Mouse (Mus musculus) lung, adult 2 months (tissue): ENCODE results near the gene Gm29735. TPM values are rescaled to one million over a fixed set of nuclear protein-coding genes. Genes with fewer than 3 reads are reported as not detected.
"Not testable (repeated sequence)": the region's sequence is repeated elsewhere in the genome, so short reads cannot be mapped to it uniquely, and the experiment has no call there.

ENCODE experiments used
- DNase-seq: peaks from one replicate; pipeline ENCODE4 v3.0.0; 2022
- H3K4me1 ChIP-seq: fragments of 200-500 bp; 2 replicates; pipeline ENCODE4 v1.6.1; 2011; ENCODE audit warnings: low read length; ENCODE audit not compliant: control insufficient read depth, insufficient read depth
- H3K4me3 ChIP-seq: fragments of 200-500 bp; replicated peaks from 2 replicates; pipeline ENCODE3; 2011; ENCODE audit warnings: low read depth, mild to moderate bottlenecking, control low read depth, low read length; ENCODE audit errors: extremely low read depth
- CTCF ChIP-seq: fragments of 200-500 bp; IDR thresholded peaks from 2 replicates; pipeline ENCODE4 v1.5.1; 2011; ENCODE audit warnings: mild to moderate bottlenecking, low read length, control low read depth; ENCODE audit not compliant: insufficient read depth
- POLR2A ChIP-seq: fragments of 200-500 bp; IDR thresholded peaks from 2 replicates; pipeline ENCODE4 v1.6.1; 2011; ENCODE audit warnings: low read depth, mild to moderate bottlenecking, control low read depth, low read length, borderline replicate concordance; ENCODE audit errors: extremely low read depth
- WGBS: fragments of 180-500 bp; shearing (Covaris S2); methylation state at CpG from one replicate; pipeline ENCODE4 v1.1.7; 2018; 5-methylcytosine and 5-hydroxymethylcytosine counted together
- polyA plus RNA-seq: library from polyadenylated mRNA; depleted of rRNA; stranded (reverse); fragments of >200 nt; gene quantifications from 2 replicates; pipeline ENCODE4 v1.2.3, GENCODE M21; 2012; rRNA removed

Gene Gm29735
- polyA plus RNA-seq, result not detected in 2 replicates

DNA sequence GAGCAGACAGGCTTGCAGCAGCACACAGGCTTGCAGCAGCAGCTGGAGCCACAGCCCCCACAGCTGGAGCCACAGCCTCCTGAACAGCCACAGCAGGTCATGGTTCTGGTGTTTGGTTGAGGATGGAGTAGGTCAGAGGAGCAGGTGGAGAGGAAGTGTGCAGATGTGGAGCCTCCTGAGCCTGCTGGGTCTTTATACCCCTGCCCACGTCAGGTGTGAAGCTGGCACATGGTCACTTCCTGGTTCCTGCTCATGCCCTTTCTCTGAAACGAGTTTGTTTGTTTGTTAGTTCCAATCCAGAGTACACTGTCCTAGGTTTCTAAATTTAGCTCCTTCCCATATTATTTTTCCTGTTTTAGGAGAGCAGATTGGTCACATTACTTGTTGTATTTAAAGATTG, at the start of gene Gm29735:
Gene Gm29735, minus strand, starts transcription at position 101 of the 400 bp plus-strand sequence.
- DNase-seq, H3K4me3 ChIP-seq, H3K4me1 ChIP-seq: not testable (repeated sequence)
- WGBS, result 21% methylated on average over 2 of the region's 2 CpGs

DNA sequence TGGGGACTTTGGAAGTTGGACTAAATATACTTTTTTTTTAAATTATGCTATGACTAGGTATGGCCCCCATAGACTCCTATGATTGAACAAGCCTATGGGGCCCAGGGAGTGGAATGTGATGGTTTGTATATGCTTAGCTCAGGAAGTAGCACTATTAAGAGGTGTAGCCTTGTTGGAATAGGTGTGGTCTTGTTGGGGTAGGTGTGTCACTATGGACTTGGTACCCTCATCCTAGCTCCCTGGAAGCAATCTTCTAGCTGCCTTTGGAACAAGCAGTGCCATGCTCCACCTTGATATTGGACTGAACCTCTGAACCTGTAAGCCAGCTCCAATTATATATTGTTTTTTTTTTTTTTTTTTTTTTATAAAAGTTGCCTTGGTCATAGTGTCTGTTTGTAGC, 48.6 kb upstream of the Gm29735 start:
- Histone ChIP-seq H3K4me3 (no peak overlapping the region), H3K4me1 (no peaks in the 10 kb centered on the region)
- TF ChIP-seq POLR2A (no peak), CTCF (no peak)
- DNase-seq, result no peak

DNA sequence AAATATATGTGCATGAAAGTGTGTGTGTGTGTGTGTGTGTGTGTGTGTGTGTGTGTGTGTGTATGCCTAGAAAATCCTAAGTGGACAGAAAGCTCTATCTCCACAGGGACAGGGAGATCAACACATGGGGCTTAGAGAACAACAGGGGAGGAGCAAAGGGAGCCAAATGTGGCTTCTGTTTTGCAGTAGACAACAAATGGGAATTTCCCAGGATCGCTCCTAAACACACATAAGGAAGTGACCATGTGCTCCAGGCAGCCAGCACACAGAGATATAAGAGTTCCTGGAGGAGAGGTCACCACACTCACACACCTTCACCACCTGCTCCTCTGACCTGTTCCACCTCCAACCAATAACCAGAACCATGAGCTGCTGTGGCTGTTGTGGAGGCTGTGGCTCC, 44.2 kb upstream of the Gm29735 start, which contains the start of gene Krtap5-3:
Gene Krtap5-3, plus strand, starts transcription at position 301 of the 400 bp plus-strand sequence.
- H3K4me3 ChIP-seq, result no peak within 1 kb of the TSS
- no peak for TF ChIP-seq CTCF
- no peak for TF ChIP-seq POLR2A
- H3K4me1 ChIP-seq, result no peaks in the 10 kb centered on the region
- 47% methylated on average over 1 of the region's 1 CpGs for WGBS
- DNase-seq, result no peak

DNA sequence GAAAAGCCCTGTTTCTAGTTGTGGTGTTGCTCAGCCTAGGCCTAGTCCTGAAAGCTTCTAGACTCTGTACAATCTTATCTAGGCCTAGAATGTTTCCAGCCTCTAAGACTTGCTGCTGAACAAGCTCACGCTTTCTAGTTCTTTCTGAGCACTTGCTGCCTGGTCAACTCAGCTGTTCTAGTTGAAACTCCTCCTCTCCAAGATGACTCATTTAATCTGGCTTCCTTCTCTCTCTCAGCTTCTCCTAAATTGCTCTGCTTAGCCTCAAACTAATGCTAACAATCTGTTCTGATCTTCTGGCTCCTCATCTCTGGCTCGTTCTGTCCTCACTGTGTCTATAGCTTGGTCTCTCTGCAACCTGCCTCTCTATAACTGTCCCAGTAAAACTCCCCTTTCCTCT, 41.8 kb upstream of the Gm29735 start:
- 66% methylated on average over 2 of the region's 2 CpGs for WGBS
- H3K4me1 ChIP-seq, result no peaks in the 10 kb centered on the region
- H3K4me3 ChIP-seq, result no peak overlapping the region
- no peak for DNase-seq
- no peak for TF ChIP-seq CTCF
- no peak for TF ChIP-seq POLR2A

DNA sequence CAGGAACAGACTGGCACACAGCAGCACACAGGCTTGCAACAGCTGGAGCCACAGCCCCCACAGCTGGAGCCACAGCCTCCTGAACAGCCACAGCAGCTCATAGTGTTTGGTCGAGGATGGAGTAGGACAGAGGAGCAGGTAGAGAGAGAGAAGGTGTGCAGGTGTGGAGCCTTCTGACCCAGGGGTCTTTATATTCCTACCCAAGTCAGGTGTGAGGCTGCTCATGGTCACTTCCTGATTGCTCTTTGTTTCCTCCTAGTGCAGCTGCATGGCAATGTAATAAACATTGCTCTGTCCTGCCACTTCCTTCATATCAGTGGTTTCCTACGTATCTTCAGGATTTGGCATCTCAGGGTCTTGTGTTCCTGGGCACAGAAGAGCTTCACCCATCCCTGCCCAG, 33.4 kb upstream of the Gm29735 start, which contains the start of gene Gm10153:
Gene Gm10153, minus strand, starts transcription at position 101 of the 400 bp plus-strand sequence.
- 21% methylated on average over 2 of the region's 2 CpGs for WGBS
- H3K4me3 ChIP-seq, result no peak within 1 kb of the TSS
- DNase-seq, result no peak
- no peak for TF ChIP-seq CTCF
- TF ChIP-seq POLR2A, result no peak
- H3K4me1 ChIP-seq, result no peaks in the 10 kb centered on the region

DNA sequence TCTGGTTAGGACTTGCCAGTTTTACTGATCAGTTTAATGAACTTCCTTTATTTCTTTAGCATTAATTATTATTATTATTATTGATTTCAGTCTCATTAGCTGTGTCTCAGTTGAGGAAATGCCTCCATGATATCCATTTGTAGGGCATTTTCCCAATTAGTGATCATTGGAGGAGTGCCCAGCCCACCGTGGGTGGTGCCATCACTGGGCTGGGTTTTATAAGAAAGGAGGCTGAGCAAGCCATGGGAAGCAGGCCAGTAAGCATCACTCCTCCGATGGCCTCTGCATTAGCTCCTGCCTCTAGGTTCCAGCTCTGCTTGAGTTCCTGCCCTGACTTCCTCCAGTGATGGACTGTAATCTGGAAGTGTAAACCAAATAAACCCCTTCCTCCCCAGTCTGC, 31.2 kb upstream of the Gm29735 start:
- H3K4me1 ChIP-seq, result no peaks in the 10 kb centered on the region
- DNase-seq, result no peak
- WGBS, result 60% methylated on average over 2 of the region's 2 CpGs
- TF ChIP-seq CTCF (no peak), POLR2A (no peak)
- H3K4me3 ChIP-seq, result no peak overlapping the region

DNA sequence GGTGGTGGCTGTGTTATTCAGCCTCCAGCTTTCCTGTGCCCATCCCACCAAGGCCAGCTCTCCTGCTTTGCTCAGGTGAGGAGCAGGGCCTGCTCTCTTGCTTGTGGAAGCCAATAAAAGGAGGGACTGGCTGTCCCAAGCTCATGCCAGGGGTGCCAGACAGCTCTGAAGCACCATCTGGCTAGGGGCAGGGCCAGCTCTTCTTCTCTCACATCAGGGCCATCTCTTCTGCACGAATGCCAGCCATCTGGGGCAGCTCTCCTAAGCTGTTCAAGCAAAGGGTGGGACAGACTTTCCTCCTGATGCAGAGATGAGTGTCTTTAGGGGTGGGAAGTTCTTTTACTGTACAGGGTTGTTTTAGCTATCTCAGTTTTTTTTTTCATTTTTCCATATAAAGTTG, 24.1 kb upstream of the Gm29735 start:
- TF ChIP-seq POLR2A, result no peak
- no peak for TF ChIP-seq CTCF
- Histone ChIP-seq H3K4me3 (no peak overlapping the region), H3K4me1 (no peaks in the 10 kb centered on the region)
- DNase-seq, result no peak
- 23% methylated on average over 1 of the region's 1 CpGs for WGBS

DNA sequence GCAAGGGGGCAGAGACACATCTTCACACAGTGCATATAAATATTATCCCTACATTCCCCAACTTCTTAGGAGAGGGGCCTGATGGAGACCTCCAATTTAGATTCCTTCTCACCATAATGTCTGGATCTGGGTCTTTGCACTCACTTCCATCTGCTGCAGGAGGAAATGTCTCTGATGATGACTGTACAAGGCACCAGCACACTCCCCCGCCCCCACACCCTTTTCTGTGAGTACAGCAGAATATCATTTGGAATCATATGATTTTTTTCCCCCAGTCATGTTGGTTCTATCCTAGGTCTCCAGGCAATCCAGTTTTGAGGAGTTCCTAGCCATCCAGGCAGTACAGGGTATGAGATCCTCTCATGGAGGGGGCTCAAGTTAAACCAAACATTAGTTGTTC, 21.8 kb upstream of the Gm29735 start:
- no peak overlapping the region for H3K4me3 ChIP-seq
- WGBS, result 74% methylated on average over 1 of the region's 1 CpGs
- H3K4me1 ChIP-seq, result no peaks in the 10 kb centered on the region
- TF ChIP-seq POLR2A, result no peak
- no peak for DNase-seq

DNA sequence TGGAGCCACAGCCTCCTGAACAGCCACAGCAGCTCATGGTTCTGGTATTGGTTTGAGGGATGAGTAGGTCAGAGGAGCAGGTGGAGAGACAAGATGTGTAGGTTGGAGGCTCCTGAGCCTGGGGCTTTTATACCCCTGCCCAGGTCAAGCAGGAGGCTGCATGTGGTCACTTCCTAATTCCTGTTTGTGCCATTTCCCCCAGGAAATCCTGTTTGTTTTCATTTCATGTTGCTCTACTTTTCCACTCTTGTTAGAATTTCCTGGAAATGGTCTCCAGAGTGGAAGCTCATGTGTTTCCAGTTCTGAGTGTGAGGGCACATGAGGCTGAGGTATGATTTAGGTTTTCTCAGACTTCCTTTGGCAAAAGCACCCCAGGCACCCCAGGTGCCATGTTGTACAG, 19.0 kb upstream of the Gm29735 start, which contains the start of gene Krtap5-2:
Gene Krtap5-2, minus strand, starts transcription at position 101 of the 400 bp plus-strand sequence.
- DNase-seq, H3K4me1 ChIP-seq, H3K4me3 ChIP-seq: not testable (repeated sequence)

DNA sequence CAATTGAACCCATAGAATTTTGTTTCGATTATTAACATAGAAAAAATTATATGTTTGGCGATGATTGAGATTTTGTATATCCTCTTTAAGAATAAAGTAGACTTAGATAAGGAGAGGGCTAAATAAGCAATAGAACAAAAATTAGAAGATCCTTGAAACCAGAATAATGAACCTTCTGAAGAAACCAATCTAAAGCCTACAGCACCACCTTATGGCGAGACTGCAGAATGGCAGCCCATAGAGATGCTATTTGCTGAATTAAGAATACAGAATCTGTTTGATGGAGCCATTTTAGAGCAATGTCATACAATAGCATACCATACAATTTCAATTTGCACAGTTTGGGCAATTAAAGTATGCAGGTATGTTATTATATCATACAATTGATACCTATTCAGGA, 12.9 kb upstream of the Gm29735 start:
- TF ChIP-seq POLR2A (no peak), CTCF (0 out of 2 replicates have a peak, but pooled peaks have one; percentile 6)
- DNase-seq, result no peak
- H3K4me3 ChIP-seq, result no peak overlapping the region
- 46% methylated on average over 3 of the region's 3 CpGs for WGBS
- H3K4me1 ChIP-seq, result no peaks in the 10 kb centered on the region

DNA sequence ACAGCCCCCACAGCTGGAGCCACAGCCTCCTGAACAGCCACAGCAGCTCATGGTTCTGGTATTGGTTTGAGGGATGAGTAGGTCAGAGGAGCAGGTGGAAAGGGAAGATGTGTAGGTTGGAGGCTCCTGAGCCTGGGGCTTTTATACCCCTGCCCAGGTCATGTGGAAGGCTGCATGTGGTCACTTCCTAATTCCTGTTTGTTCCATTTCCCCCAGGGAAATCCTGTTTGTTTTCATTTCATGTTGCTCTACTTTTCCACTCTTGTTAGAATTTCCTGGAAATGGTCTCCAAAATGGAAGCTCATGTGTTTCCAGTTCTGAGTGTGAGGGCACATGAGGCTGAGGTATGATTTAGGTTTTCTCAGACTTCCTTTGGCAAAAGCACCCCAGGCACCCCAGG, 8.7 kb upstream of the Gm29735 start, which contains the start of gene Gm4553:
Gene Gm4553, minus strand, starts transcription at position 101 of the 400 bp plus-strand sequence.
- H3K4me1 ChIP-seq, H3K4me3 ChIP-seq, DNase-seq: not testable (repeated sequence)
